Mouse (Mus musculus): ENCODE measurements around the gene Ttll8.

Ttll8 gene

GRCm38 (mm10) chr15:88921131-88921991 is 32.9 kb downstream of the Ttll8 start:
- DNase-seq (ENCODE audit: low spot score in 2 of 2), result peak; percentile 44 to 70

- DNase-seq (ENCODE audit: low spot score in 2 of 2), result no peak
Measured at GRCm38 (mm10) chr15:88920065-88920464, 34.2 kb downstream of the Ttll8 start.

- no peak for DNase-seq (ENCODE audit: low spot score in 2 of 2)
Measured at GRCm38 (mm10) chr15:88919328-88919727, 34.9 kb downstream of the Ttll8 start.

- DNase-seq (ENCODE audit: low spot score in 2 of 2), result no peak
Measured at GRCm38 (mm10) chr15:88917126-88917525, 37.1 kb downstream of the Ttll8 start.

GRCm38 (mm10) chr15:88916366-88916765 is 37.9 kb downstream of the Ttll8 start:
- DNase-seq (ENCODE audit: low spot score in 2 of 2), result no peak

GRCm38 (mm10) chr15:88915046-88915445 is 39.2 kb downstream of the Ttll8 start:
- no peak for DNase-seq (ENCODE audit: low spot score in 2 of 2)

- DNase-seq (ENCODE audit: low spot score in 2 of 2), result no peak
Measured at GRCm38 (mm10) chr15:88906347-88906746, 47.9 kb downstream of the Ttll8 start.

GRCm38 (mm10) chr15:88904056-88904811 is 50.0 kb downstream of the Ttll8 start:
- no peak for DNase-seq (ENCODE audit: low spot score in 2 of 2)

GRCm38 (mm10) chr15:88903086-88903485 is 51.1 kb downstream of the Ttll8 start:
- DNase-seq (ENCODE audit: low spot score in 2 of 2), result no peak

- no peak for DNase-seq (ENCODE audit: low spot score in 2 of 2)
Measured at GRCm38 (mm10) chr15:88902200-88902875, 51.9 kb downstream of the Ttll8 start.

GRCm38 (mm10) chr15:88896341-88896980 is 57.8 kb downstream of the Ttll8 start:
- no peak for DNase-seq (ENCODE audit: low spot score in 2 of 2)

- no peak for DNase-seq (ENCODE audit: low spot score in 2 of 2)
Measured at GRCm38 (mm10) chr15:88895891-88896290, 58.3 kb downstream of the Ttll8 start.

- DNase-seq (ENCODE audit: low spot score in 2 of 2), result no peak
Measured at GRCm38 (mm10) chr15:88895119-88895518, 59.1 kb downstream of the Ttll8 start.

- DNase-seq (ENCODE audit: low spot score in 2 of 2), result no peak
Measured at GRCm38 (mm10) chr15:88892876-88893275, 61.3 kb downstream of the Ttll8 start.

- no peak for DNase-seq (ENCODE audit: low spot score in 2 of 2)
Measured at GRCm38 (mm10) chr15:88892252-88892651, 62.0 kb downstream of the Ttll8 start.

GRCm38 (mm10) chr15:88891676-88892040 is 62.6 kb downstream of the Ttll8 start:
- DNase-seq (ENCODE audit: low spot score in 2 of 2), result no peak

GRCm38 (mm10) chr15:88890751-88891675 is 63.2 kb downstream of the Ttll8 start:
- DNase-seq (ENCODE audit: low spot score in 2 of 2), result peak; percentile 55 to 69

- DNase-seq (ENCODE audit: low spot score in 2 of 2), result no peak
Measured at GRCm38 (mm10) chr15:88889994-88890393, 64.2 kb downstream of the Ttll8 start.

GRCm38 (mm10) chr15:88889032-88889431 is 65.2 kb downstream of the Ttll8 start:
- DNase-seq (ENCODE audit: low spot score in 2 of 2), result no peak

- no peak for DNase-seq (ENCODE audit: low spot score in 2 of 2)
Measured at GRCm38 (mm10) chr15:88885376-88885775, 68.8 kb downstream of the Ttll8 start.

GRCm38 (mm10) chr15:88883342-88883741 is 70.9 kb downstream of the Ttll8 start:
- DNase-seq (ENCODE audit: low spot score in 2 of 2), result no peak

Measured in frontal cortex, postnatal 10 days (tissue).